Mouse (Mus musculus) monocyte, adult 5-6 weeks (primary cell): ENCODE results near the gene Gpr22. TPM values are rescaled to one million over a fixed set of nuclear protein-coding genes. Genes with fewer than 3 reads are reported as not detected.

Experiments
- ATAC-seq: fragments of 153-309, 156-312 bp; replicated peaks from 2 replicates; pipeline ENCODE4 v1.8.0; 2017; ENCODE audit warnings: mild to moderate bottlenecking; ENCODE audit not compliant: low TSS enrichment, insufficient number of reproducible peaks, severe bottlenecking, poor library complexity, low FRiP score
- total RNA-seq: library from RNA; stranded (forward); fragments of 200-1000, 200-491, 200-594 nt; gene quantifications from 3 replicates; pipeline ENCODE4 v1.2.3, GENCODE M21; 2017

Gene Gpr22
- total RNA-seq, result 0.39 TPM in 1 of 3 replicates, not detected in the others

- ATAC-seq, result no peak
Measured at GRCm38 (mm10) chr12:31713600-31713999, at the start of gene Gpr22. Gene Gpr22, minus strand, starts transcription at chr12:31713947.

GRCm38 (mm10) chr12:31755885-31756755 lies 42.4 kb upstream of the Gpr22 start:
- ATAC-seq, result no peak

GRCm38 (mm10) chr12:31754465-31754864 lies 40.7 kb upstream of the Gpr22 start:
- no peak for ATAC-seq

GRCm38 (mm10) chr12:31749846-31750245 lies 36.1 kb upstream of the Gpr22 start:
- no peak for ATAC-seq

DNA sequence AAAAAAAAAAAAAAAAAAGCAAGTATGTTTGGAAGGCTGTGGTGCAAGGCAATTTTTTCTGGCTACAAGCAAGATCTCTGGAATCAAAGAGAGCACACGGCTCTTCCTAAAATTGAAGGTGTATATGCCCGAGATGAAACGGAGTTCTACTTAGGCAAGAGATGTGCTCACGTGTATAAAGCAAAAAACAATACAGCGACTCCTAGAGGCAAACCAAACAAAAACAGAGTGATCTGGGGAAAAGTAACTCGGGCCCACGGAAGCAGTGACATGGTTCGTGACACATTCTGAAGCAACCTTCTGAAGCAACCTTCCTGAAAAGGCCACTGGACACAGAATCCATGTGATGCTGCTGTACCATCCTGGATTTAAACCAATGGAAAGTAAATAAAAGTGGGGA lies 33.6 kb upstream of the Gpr22 start:
- no peak for ATAC-seq

DNA sequence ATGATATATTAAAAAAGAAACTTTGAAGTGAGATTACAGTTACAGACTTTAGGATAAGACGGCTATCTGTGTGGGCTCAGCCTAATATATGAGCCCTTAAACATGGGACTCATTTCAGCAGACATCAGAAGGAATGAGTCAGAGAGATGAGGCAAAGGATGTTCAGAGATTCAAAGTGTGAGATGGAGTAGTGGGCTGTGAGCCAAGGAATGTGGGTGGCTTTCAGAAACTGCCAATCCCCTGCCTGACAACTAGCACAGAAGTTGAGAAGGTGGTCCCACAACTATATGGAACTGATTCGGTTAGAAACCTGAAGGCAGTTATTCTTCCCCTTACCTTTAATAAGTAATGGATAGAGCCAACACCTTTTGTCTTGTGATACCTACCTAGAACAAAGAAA lies 20.9 kb upstream of the Gpr22 start:
- no peak for ATAC-seq

GRCm38 (mm10) chr12:31730126-31730525 lies 16.4 kb upstream of the Gpr22 start:
- ATAC-seq, result no peak

DNA sequence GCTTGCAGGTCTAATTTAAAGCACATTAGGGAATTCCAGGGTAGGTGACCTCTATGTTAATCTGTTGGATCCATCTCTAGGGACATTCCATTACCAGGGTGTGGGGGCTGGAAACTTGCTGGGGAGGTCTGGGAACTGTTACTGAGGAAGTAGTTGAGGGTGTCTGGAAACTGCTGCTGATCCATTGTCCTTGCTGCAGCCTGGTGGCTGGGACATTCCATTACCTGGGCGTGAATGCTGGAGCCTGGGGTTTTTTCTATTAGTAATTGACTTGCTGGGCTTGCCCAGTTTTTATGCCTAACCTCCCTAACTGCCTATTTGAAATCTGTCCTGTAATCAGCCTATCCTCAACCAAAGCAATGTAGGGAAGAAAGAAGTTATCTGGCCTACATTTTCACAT lies 13.0 kb upstream of the Gpr22 start:
- ATAC-seq, result no peak

DNA sequence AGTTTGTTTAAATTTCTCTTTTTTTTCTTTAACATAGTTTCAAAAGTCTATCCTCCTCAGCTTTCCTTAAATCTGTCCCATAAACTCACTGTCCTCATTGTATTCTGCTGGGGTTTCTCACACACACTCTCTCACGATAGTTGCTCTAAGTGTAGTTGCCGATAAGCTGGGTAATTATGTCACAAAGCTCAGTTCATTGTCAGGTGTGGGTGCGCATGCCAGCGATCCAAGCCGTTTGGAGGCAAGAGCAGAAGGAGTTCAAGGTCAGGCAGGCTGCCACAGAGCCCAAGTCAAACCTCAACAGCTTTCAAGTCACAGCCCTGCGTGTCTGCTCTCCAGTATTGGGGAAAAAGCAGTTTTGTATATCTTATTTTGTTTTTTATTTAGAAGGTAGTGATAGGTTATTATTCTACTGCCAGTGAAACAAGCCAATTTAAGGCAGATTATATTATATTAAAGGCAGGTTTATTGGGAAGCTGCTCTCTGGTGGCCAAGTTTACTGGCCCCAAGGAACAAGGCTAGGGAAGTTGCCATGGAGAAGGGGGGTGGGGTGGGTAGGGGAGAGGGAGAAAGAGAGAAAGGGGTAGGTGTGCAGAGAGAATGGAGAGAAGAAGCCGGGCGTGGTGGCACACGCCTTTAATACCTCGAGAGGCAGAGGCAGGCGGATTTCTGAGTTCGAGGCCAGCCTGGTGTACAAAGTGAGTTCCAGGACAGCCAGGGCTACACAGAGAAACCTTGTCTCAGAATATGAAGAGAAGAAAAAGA lies 11.9 kb upstream of the Gpr22 start:
- ATAC-seq, result no peak

DNA sequence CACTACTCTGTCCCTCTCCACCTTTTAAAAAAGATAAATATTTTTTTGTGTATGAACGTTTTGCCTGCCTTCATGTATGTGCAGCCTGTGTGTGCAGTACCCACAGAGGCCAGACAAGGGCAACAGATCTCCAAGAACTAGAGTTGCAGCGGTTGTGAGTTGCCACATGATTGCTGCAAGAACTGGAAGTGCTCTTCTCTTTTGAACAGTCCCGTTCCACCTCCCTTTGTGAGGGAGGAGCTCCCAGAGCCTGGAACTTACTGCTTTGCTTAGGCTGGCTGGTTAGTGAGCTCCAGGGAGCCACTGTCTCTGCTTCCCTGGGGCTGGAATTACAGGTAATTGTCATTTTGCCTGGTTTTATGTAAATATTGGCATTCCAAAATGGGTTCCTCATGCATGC lies 10.8 kb upstream of the Gpr22 start:
- no peak for ATAC-seq

DNA sequence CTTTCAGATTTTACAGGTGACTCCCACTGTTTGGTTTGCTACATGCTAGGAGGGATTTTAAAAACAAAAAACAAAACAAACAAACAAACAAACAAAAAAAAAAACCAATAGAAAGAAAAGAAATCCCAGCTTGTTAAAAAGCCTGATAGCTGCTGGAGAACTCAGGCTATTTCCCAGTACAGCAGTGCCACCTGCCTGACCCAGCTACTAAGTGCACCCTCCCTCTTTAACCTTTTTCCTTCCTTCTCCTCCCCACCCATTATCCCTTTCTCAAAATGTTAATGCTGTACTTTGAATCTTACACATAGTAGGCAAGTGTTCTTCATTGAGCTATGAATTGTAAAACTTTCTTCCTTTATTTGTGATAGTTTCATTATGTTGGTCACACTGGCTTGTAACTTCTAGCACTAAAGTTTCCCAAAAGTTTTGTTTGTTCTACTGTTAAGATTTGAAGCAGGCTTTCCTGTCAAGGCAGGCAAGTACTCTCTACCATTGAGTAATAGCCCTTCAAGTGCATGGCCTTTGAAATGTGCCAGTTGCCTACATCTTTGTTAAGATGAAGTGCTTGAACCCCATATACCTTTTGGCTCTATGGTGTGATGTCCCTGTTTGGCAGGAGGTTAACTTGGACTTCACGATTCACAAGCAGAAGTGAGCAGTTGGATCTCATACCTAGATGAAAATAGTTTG lies 6.0 kb upstream of the Gpr22 start:
- no peak for ATAC-seq

DNA sequence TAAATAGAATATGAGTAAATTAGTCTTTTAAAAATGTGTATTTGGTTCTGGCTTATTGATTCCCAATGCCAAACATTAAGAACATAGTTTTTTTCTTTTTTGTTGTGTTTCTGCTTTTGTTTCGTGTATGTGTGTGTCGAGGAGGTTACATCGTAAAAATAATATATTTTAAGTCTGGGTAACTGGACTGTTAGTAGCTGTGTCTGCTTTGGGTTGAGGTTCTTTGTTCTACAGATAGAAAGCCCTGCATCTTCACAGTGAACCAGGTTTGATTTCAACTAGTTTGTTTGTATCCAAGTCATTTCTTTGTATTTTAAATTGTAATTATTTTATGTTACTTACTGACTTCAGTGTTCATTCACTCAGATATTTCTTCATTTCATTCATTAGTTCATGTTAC lies 323 bp upstream of the Gpr22 start:
- no peak for ATAC-seq

GRCm38 (mm10) chr12:31712727-31713126 lies 1.0 kb downstream of the Gpr22 start:
- ATAC-seq, result no peak

- no peak for ATAC-seq
Measured at GRCm38 (mm10) chr12:31712233-31712632, 1.5 kb downstream of the Gpr22 start.

GRCm38 (mm10) chr12:31709665-31710064 lies 4.1 kb downstream of the Gpr22 start:
- no peak for ATAC-seq

GRCm38 (mm10) chr12:31707531-31707930 lies 6.2 kb downstream of the Gpr22 start:
- ATAC-seq, result no peak

- ATAC-seq, result no peak
Measured at GRCm38 (mm10) chr12:31706168-31706567, 7.6 kb downstream of the Gpr22 start.

- no peak for ATAC-seq
Measured at GRCm38 (mm10) chr12:31703904-31704303, 9.8 kb downstream of the Gpr22 start.

DNA sequence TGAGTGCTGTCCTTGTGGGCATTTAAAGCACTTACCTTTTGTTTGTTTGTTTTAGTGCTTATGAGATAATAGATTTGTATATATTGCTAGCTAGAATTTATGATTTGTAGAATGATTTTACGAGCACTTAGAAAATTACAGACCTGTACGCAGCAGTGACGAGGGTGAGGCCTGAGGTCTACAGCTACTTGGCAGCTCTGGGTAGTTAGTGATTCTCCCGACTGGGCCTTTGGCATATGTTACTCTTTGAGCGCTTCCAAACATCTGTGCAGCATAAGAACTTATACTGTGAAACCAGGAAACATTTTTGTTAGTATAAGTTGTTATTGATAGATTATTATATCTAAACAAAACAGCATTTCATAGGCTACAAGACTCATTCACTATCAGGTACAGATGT lies 12.3 kb downstream of the Gpr22 start:
- no peak for ATAC-seq
